Mouse (Mus musculus) MN1 (cell line): Measurements from ENCODE around the gene Ifit1bl1.

ENCODE experiments used
- DNase-seq: peaks from one replicate; pipeline ENCODE4 v3.0.0-alpha.2; 2016; ENCODE audit warnings: low spot score

Ifit1bl1 gene

GRCm38 (mm10) chr19:34546211-34546610, 55.5 kb downstream of the Ifit1bl1 start:
- DNase-seq, result no peak
